Mouse (Mus musculus) midbrain, embryonic 16.5 days (tissue): ENCODE results near the gene Aff2. TPM values are rescaled to one million over a fixed set of nuclear protein-coding genes. Genes with fewer than 3 reads are reported as not detected.

Experiments used
- ATAC-seq: fragments of 200-750 bp; cut with Nextera tagmentation; 2 replicates; pipeline ENCODE4 v1.8.0; 2017; ENCODE audit warnings: moderate TSS enrichment
- H3K27ac ChIP-seq: fragments of 300-500 bp; sonication (generic); 2 replicates; pipeline ENCODE4 v1.5.1; 2014; ENCODE audit warnings: mild to moderate bottlenecking, low read length, mixed read lengths
- H3K27me3 ChIP-seq: fragments of 300-500 bp; sonication (generic); 2 replicates; pipeline ENCODE4 v1.6.1; 2014; ENCODE audit warnings: low read depth, low read length, mixed read lengths; ENCODE audit not compliant: control insufficient read depth, insufficient read depth
- H3K36me3 ChIP-seq: fragments of 300-500 bp; sonication (generic); 2 replicates; pipeline ENCODE4 v1.6.1; 2014; ENCODE audit warnings: mild to moderate bottlenecking, low read length, moderate library complexity, mixed read lengths; ENCODE audit not compliant: control insufficient read depth, insufficient read depth
- H3K4me1 ChIP-seq: fragments of 300-500 bp; sonication (generic); 2 replicates; pipeline ENCODE4 v1.6.1; 2014; ENCODE audit warnings: mild to moderate bottlenecking, low read length, mixed read lengths; ENCODE audit not compliant: control insufficient read depth, insufficient read depth
- H3K4me2 ChIP-seq: fragments of 300-500 bp; sonication (generic); 2 replicates; pipeline ENCODE4 v1.6.1; 2014; ENCODE audit warnings: mild to moderate bottlenecking, low read length, mixed read lengths
- H3K4me3 ChIP-seq: fragments of 300-500 bp; sonication (generic); 2 replicates; pipeline ENCODE4 v1.5.1; 2014; ENCODE audit warnings: low read depth, mild to moderate bottlenecking, low read length, moderate library complexity, mixed read lengths
- H3K9ac ChIP-seq: fragments of 300-500 bp; sonication (generic); 2 replicates; pipeline ENCODE4 v1.6.1; 2014; ENCODE audit warnings: low read depth, low read length, mixed read lengths
- H3K9me3 ChIP-seq: fragments of 300-500 bp; sonication (generic); replicated peaks from 2 replicates; pipeline ENCODE4 v1.6.1; 2014; ENCODE audit warnings: mild to moderate bottlenecking, low read length, mixed read lengths; ENCODE audit not compliant: control insufficient read depth, poor library complexity, severe bottlenecking
- WGBS: fragments of 180-500 bp; shearing (Covaris S2); extraction: QIAGEN DNeasy Blood & Tissue Kit; methylation state at CpG from one replicate; pipeline ENCODE4 v1.1.7; 2014; 5-methylcytosine and 5-hydroxymethylcytosine counted together
- polyA plus RNA-seq: library from polyadenylated mRNA; unstranded; fragments of >200 nt; fragmentation: Nextera tagmentation; extraction: Ambion mirVana; gene quantifications from 2 replicates; pipeline ENCODE4 v1.2.1, GENCODE M21; 2015

Gene Aff2
- polyA plus RNA-seq = 11.8 and 14.3 TPM in 2 replicates

DNA sequence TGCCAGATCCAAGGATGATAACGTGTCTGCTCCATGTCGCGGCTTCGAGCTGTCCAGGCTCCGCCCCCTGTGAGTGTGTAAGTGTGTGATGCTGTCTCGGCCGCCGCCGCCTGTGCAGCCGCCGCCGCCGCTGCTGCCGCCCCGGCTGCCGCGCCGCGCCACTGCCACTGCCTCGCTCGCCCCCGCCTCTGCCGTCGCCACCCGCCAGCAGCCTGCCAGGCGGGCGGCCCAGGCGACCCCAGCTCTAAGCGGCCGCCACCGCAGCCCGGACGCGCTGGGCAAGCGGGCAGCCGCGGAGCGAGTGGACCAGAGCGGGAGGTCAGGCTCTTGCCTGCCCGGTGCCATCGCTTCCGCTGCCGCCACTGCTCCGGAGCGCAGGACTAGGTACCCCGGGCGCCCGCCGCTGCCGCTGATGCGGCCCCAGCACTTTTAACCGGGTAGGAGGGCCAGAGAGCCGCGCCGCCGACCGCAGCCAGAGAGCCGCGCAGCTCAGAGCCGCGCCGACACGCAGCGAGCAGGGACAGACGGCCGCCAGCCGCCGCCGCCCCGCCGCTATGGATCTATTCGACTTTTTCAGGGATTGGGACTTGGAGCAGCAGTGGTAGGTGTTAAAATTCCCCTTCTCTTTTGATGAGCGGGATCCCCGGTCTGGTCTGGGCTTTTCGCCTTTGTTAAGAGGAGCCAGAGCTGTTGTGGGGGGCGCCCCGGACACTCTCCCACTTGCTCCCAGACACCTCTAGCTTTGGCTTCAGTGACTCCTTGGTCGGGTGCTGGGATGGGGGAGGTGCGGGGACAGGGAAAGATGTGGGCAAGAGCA lies at the start of gene Aff2:
Aff2 (plus strand) TSS at position 57 of the 817 bp plus-strand sequence.
- Histone ChIP-seq H3K4me1 (0 out of 2 replicates have a peak, but pooled peaks cover 2% of the 10 kb centered on the region), H3K4me2 (peak within 1 kb of the TSS; percentile 65), H3K27ac (peak within 1 kb of the TSS; percentile 84), H3K36me3 (no peaks in the 10 kb centered on the region), H3K27me3 (no peaks in the 10 kb centered on the region), H3K9ac (peak within 1 kb of the TSS; percentile 76), H3K4me3 (peak within 1 kb of the TSS; percentile 58), H3K9me3 (no peaks in the 10 kb centered on the region)
- ATAC-seq = peak; percentile 94
- 15% methylated on average over 64 of the region's 79 CpGs for WGBS

DNA sequence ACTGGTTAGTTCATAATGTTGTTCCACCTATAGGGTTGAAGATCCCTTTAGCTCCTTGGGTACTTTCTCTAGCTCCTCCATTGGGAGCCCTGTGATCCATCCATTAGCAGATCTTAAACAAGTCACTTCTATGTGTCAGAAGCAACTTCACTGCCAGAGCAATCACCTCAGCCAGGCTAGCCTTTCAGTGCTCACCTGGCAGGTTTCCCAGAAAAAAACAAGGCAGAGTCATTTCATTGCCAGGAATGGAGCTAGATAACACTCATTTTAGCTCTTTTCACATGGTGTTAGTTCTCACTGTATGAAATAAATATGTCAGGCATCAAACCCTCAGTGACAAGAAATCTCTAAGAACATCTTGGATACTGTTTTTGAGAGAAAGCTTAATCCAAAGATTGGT lies 22.8 kb upstream of the Aff2 start:
- Histone ChIP-seq H3K36me3 (no peaks in the 10 kb centered on the region), H3K27me3 (no peaks in the 10 kb centered on the region), H3K4me1 (no peaks in the 10 kb centered on the region), H3K9me3 (no peaks in the 10 kb centered on the region), H3K9ac (no peak overlapping the region), H3K4me3 (no peak overlapping the region), H3K4me2 (no peak overlapping the region), H3K27ac (no peak overlapping the region)
- ATAC-seq = no peak

DNA sequence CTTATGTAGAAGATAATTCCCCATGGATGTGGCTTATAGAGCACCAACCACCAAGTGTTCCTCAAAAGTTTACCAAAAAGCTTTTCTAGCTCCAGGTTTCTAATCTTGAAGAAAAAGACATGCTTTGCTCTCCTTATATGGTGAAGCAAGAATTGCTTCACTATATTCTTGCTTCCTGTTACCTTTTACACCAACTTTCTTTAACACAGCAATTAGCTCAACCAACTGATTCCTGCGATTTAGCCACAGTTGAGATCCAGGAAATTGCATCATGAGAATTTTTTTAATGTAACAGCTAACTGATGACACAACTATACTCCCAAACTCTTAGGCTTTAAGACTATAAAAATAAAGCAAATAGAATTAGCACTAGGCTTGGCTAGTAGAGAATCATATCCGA lies 4.5 kb upstream of the Aff2 start:
- Histone ChIP-seq H3K4me3 (no peak overlapping the region), H3K27me3 (no peaks in the 10 kb centered on the region), H3K36me3 (no peaks in the 10 kb centered on the region), H3K27ac (no peak overlapping the region), H3K9ac (no peak overlapping the region), H3K9me3 (no peaks in the 10 kb centered on the region), H3K4me2 (no peak overlapping the region), H3K4me1 (no peaks in the 10 kb centered on the region)
- ATAC-seq = no peak
- 84% methylated on average over 2 of the region's 2 CpGs for WGBS

DNA sequence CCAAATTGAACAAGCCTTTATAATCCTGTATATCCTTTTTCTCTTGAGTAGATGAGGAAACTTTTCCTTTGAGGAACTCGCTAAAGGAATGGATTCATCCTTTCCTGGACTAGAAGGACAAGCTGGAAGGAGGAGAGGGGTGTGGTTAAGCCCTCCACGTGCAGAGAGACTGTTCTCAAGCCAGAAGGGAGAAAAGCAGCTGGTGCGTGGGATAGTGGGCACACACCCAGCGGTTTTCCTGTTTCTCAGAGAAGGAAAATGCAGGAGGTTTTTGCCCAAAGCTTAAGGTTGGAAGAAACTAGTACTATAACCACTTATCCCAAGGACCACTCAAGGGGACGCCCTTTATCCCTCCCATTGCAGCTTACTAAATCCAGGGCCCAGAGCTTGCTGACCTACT lies 734 bp upstream of the Aff2 start:
- Histone ChIP-seq H3K4me3 (peak overlapping the region; percentile 58), H3K4me1 (0 out of 2 replicates have a peak, but pooled peaks cover under 1% of the 10 kb centered on the region), H3K36me3 (no peaks in the 10 kb centered on the region), H3K27me3 (no peaks in the 10 kb centered on the region), H3K27ac (no peak overlapping the region), H3K9ac (0 out of 2 replicates have a peak overlapping the region, but pooled peaks have one; percentile 76), H3K4me2 (peak overlapping the region; percentile 65), H3K9me3 (no peaks in the 10 kb centered on the region)
- no peak for ATAC-seq
- WGBS = 24% methylated on average over 5 of the region's 5 CpGs

DNA sequence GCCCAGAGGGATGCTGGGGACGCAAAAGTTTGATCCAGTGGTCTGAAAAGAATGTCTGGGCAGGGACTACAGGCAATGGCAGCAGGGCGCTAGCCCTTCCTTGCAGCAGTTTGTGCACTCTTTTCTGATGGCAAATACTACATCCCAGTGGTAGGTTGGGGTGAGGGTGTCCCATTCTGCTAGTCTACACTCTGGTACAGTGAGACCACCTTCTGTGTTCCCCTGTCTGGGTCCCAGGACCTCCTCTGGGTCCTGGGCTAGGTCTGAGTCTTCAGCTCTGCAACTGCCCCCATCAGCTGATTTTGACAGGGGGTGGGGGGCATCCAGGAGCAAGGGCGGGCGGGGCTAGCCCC lies 233 bp upstream of the Aff2 start:
- H3K27ac ChIP-seq = peak overlapping the region; percentile 84
- H3K4me3 ChIP-seq = peak overlapping the region; percentile 58
- peak overlapping the region; percentile 76 for H3K9ac ChIP-seq
- 0 out of 2 replicates have a peak, but pooled peaks cover 2% of the 10 kb centered on the region for H3K4me1 ChIP-seq
- H3K36me3 ChIP-seq = no peaks in the 10 kb centered on the region
- H3K4me2 ChIP-seq = peak overlapping the region; percentile 65
- H3K9me3 ChIP-seq = no peaks in the 10 kb centered on the region
- 15% methylated on average over 4 of the region's 4 CpGs for WGBS
- peak; percentile 82 for ATAC-seq
- H3K27me3 ChIP-seq = no peaks in the 10 kb centered on the region

DNA sequence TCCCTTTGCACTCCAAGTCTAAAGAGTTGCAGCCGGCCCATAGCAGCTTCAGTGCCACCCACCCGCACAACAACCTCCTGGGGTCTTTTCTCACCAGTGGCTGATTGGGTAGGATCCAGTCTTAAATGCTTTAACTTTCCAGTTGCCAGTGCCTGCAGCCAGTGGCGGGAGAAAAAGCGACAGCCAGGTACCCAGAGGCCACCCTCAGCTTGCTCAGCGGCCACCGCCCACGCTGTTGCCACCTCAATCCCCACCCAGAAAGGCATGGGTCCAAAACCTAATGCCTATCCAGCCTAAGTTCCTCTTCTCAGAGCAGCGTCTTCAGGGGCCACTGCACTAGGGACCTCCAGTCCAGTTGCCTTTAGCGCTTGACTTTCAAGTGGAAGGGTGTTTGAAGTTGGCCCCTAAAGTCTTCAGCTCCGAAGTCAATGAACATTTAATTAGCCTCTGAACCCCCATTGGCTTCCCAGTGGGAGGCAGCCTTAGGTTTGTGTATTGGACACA lies 1.0 kb downstream of the Aff2 start:
- peak overlapping the region; percentile 84 for H3K27ac ChIP-seq
- peak; percentile 19; the same call in 1 of the 2 replicates for ATAC-seq
- H3K36me3 ChIP-seq = no peaks in the 10 kb centered on the region
- H3K9me3 ChIP-seq = no peaks in the 10 kb centered on the region
- H3K4me1 ChIP-seq = 0 out of 2 replicates have a peak, but pooled peaks cover 2% of the 10 kb centered on the region
- H3K27me3 ChIP-seq = no peaks in the 10 kb centered on the region
- peak overlapping the region; percentile 76 for H3K9ac ChIP-seq
- peak overlapping the region; percentile 58 for H3K4me3 ChIP-seq
- WGBS = 14% methylated on average over 10 of the region's 10 CpGs
- peak overlapping the region; percentile 65 for H3K4me2 ChIP-seq

DNA sequence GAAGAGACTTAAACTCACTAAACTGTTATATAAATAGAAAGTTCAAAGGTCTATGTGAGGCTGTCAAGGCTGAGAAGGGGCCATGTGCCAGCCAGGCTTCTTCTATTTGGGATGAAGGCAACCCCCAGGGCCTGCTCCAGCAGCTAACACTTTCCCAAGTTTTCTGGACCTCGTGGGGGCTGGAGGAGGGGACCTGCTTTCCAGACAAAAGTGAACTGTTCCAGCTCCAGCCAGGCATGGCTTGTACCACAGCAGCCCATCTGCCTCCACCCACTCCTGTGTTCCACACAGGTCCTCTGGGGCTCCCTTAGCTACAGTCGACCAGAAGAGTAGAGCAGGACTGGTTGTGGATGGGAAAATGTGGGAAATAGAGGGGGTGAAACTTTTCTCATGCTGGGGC lies 4.1 kb downstream of the Aff2 start:
- ATAC-seq = no peak
- H3K4me1 ChIP-seq = 0 out of 2 replicates have a peak, but pooled peaks cover 2% of the 10 kb centered on the region
- H3K36me3 ChIP-seq = no peaks in the 10 kb centered on the region
- H3K27me3 ChIP-seq = no peaks in the 10 kb centered on the region
- H3K4me3 ChIP-seq = no peak overlapping the region
- H3K4me2 ChIP-seq = peak overlapping the region; percentile 34; the same call in 1 of the 2 replicates
- no peak overlapping the region for H3K27ac ChIP-seq
- H3K9me3 ChIP-seq = no peaks in the 10 kb centered on the region
- WGBS = 3% methylated on average over 2 of the region's 2 CpGs
- no peak overlapping the region for H3K9ac ChIP-seq

DNA sequence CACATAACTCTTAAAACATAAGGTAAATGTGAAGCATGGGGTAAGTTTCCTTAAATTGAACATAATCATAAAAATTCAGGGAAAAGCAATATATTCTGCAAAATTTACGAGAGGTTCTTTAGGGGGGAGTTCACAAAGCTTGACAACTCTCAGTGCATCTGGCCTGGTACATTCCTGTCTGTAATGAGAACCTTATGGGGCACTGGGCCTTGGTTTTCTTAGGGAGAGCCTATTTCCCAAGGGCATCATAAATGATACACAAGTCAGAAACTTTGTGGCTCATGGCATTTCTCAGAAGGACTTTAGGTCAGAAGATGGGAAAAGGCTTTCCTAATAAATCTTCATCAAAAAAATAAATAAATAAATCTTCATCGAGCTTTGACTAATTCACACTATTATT lies 13.2 kb downstream of the Aff2 start:
- ATAC-seq = no peak
- Histone ChIP-seq H3K4me2 (no peak overlapping the region), H3K4me1 (no peaks in the 10 kb centered on the region), H3K27me3 (no peaks in the 10 kb centered on the region), H3K9me3 (no peaks in the 10 kb centered on the region), H3K27ac (no peak overlapping the region), H3K36me3 (no peaks in the 10 kb centered on the region), H3K9ac (no peak overlapping the region), H3K4me3 (no peak overlapping the region)
- 77% methylated on average over 2 of the region's 2 CpGs for WGBS

DNA sequence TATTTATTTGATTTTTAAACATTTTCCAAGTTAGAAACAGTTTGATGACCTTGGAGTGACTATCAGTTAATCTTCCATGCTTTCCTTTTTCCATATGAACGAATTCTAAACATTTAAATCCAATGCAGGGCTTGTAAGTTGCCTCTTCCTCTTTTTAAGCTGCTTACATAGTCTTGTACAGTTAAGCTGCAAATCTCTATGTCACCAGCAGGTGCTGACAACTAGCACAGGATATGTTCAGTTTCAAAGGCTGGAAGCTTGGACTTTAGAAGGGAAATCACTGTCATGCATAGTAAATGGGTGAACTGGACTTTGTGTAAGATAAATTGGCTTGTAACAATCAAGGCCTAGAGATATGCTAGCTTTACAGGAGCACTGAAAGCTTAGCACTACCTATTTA lies 29.6 kb downstream of the Aff2 start:
- Histone ChIP-seq H3K9me3 (no peaks in the 10 kb centered on the region), H3K4me1 (no peaks in the 10 kb centered on the region), H3K9ac (no peak overlapping the region), H3K27me3 (no peaks in the 10 kb centered on the region), H3K4me3 (no peak overlapping the region), H3K27ac (no peak overlapping the region), H3K36me3 (no peaks in the 10 kb centered on the region), H3K4me2 (no peak overlapping the region)
- no peak for ATAC-seq
- 38% methylated on average over 1 of the region's 1 CpGs for WGBS
